Mouse (Mus musculus) CH12.LX (cell line): ENCODE measurements around the gene Hist1h3e.
A peak's percentile ranks its signal among the peaks of the same experiment; 100 is the strongest.
"Not testable (repeated sequence)": the region's sequence is repeated elsewhere in the genome, so short reads cannot be mapped to it uniquely, and the experiment has no call there.

Experiments used
- CTCF ChIP-seq, 2 experiments: IDR thresholded peaks in 1 of 2; conservative IDR thresholded peaks in 1 of 2; 2 replicates each; pipeline ENCODE4 v1.5.1; 2011 to 2012; ENCODE audit warnings: low read depth in 2 of 2, low read length in 2 of 2, improper control_type of control experiment in 1 of 2, inconsistent platforms in 1 of 2, mild to moderate bottlenecking in 1 of 2, moderate library complexity in 1 of 2
- ETS1 ChIP-seq: conservative IDR thresholded peaks from 2 replicates; pipeline ENCODE4 v1.6.1; 2012; ENCODE audit warnings: low read depth, mild to moderate bottlenecking, inconsistent platforms, low read length, improper control_type of control experiment, moderate library complexity
- IRF4 ChIP-seq: IDR thresholded peaks from 2 replicates; pipeline ENCODE4 v1.6.1; 2014; ENCODE audit warnings: low read depth, mild to moderate bottlenecking, inconsistent platforms, low read length, improper control_type of control experiment
- MAX ChIP-seq: IDR thresholded peaks from 2 replicates; pipeline ENCODE4 v1.6.1; 2011; ENCODE audit warnings: low read length, improper control_type of control experiment
- MEF2A ChIP-seq: IDR thresholded peaks from 2 replicates; pipeline ENCODE4 v1.6.1; 2014; ENCODE audit warnings: low read depth, mild to moderate bottlenecking, inconsistent platforms, low read length, improper control_type of control experiment, borderline replicate concordance
- NELFE ChIP-seq: IDR thresholded peaks from 2 replicates; pipeline ENCODE4 v1.6.1; 2011; ENCODE audit warnings: low read depth, low read length, improper control_type of control experiment
- POLR2A ChIP-seq: IDR thresholded peaks from 2 replicates; pipeline ENCODE4 v1.6.1; 2011; ENCODE audit warnings: low read depth, mild to moderate bottlenecking, improper control_type of control experiment, low read length
- RCOR1 ChIP-seq: conservative IDR thresholded peaks from 2 replicates; pipeline ENCODE4 v1.6.1; 2012; ENCODE audit warnings: low read depth, mild to moderate bottlenecking, inconsistent platforms, low read length, improper control_type of control experiment
- ZMIZ1 ChIP-seq: IDR thresholded peaks from 2 replicates; pipeline ENCODE4 v1.6.1; 2012; ENCODE audit warnings: low read depth, mild to moderate bottlenecking, inconsistent platforms, low read length, improper control_type of control experiment
- ZNF384 ChIP-seq: IDR thresholded peaks from 2 replicates; pipeline ENCODE4 v1.6.1; 2012; ENCODE audit warnings: low read depth, low read length, improper control_type of control experiment, inconsistent platforms

- TF ChIP-seq ZNF384; CTCF (conservative IDR thresholded peaks at IDR 0.05 in 1 of 2, IDR thresholded peaks at IDR 0.05 in 1 of 2; ENCODE audit: low read depth in 2 of 2, low read length in 2 of 2); ETS1; MAX; NELFE; MEF2A; IRF4: not testable (repeated sequence)
- TF ChIP-seq POLR2A: peak; percentile 72
- peak; percentile 77 for TF ChIP-seq ZMIZ1
- TF ChIP-seq RCOR1: 0 out of 2 replicates have a peak, but pooled peaks have one; percentile 36
Measured at GRCm38 (mm10) chr13:23570261-23571021, 8.3 kb upstream of the Hist1h3e start.
